Mouse (Mus musculus) liver, embryonic 15.5 days (tissue): Measurements from ENCODE around the gene Ccdc188. TPM values are rescaled to one million over a fixed set of nuclear protein-coding genes. Genes with fewer than 3 reads are reported as not detected.

Experiments used
- ATAC-seq: fragments of 200-750 bp; cut with Nextera tagmentation; 2 replicates; pipeline ENCODE4 v1.8.0; 2017; ENCODE audit warnings: moderate number of reproducible peaks, mild to moderate bottlenecking, moderate library complexity; ENCODE audit not compliant: insufficient read depth
- H3K27ac ChIP-seq: fragments of 300-500 bp; sonication (generic); replicated peaks from 2 replicates; pipeline ENCODE4 v1.5.1; 2015; ENCODE audit warnings: mild to moderate bottlenecking, inconsistent platforms
- H3K27me3 ChIP-seq: fragments of 300-500 bp; sonication (generic); 2 replicates; pipeline ENCODE4 v1.6.1; 2015; ENCODE audit warnings: mild to moderate bottlenecking, inconsistent platforms
- H3K36me3 ChIP-seq: fragments of 300-500 bp; sonication (generic); replicated peaks from 2 replicates; pipeline ENCODE4 v1.6.1; 2015; ENCODE audit warnings: moderate library complexity, mild to moderate bottlenecking, inconsistent platforms
- H3K4me1 ChIP-seq: fragments of 300-500 bp; sonication (generic); replicated peaks from 2 replicates; pipeline ENCODE4 v1.6.1; 2015; ENCODE audit warnings: inconsistent platforms
- H3K4me2 ChIP-seq: fragments of 300-500 bp; sonication (generic); 2 replicates; pipeline ENCODE4 v1.6.1; 2015; ENCODE audit warnings: moderate library complexity, mild to moderate bottlenecking, inconsistent platforms
- H3K4me3 ChIP-seq: fragments of 300-500 bp; sonication (generic); replicated peaks from 2 replicates; pipeline ENCODE4 v1.5.1; 2015; ENCODE audit warnings: mild to moderate bottlenecking, inconsistent platforms
- H3K9ac ChIP-seq: fragments of 300-500 bp; sonication (generic); 2 replicates; pipeline ENCODE4 v1.6.1; 2015; ENCODE audit warnings: moderate library complexity, mild to moderate bottlenecking, inconsistent platforms
- H3K9me3 ChIP-seq: fragments of 300-500 bp; sonication (generic); replicated peaks from 2 replicates; pipeline ENCODE4 v1.6.1; 2016; ENCODE audit warnings: inconsistent platforms
- WGBS: fragments of 180-500 bp; shearing (Covaris S2); methylation state at CpG from one replicate; pipeline ENCODE4 v1.1.7; 2015; ENCODE audit warnings: mixed read lengths; ENCODE audit not compliant: insufficient replicate concordance; 5-methylcytosine and 5-hydroxymethylcytosine counted together
- polyA plus RNA-seq: library from polyadenylated mRNA; unstranded; fragments of >200 nt; fragmentation: Nextera tagmentation; extraction: Ambion mirVana; gene quantifications from 2 replicates; pipeline ENCODE4 v1.2.1, GENCODE M21; 2015

Gene Ccdc188
- polyA plus RNA-seq, 1 experiment from 2014 or later = not detected

GRCm38 (mm10) chr16:18253866-18254265 is 36.2 kb downstream of the Ccdc188 start:
- peaks cover 87% of the 10 kb centered on the region for H3K36me3 ChIP-seq
- no peaks in the 10 kb centered on the region for H3K9me3 ChIP-seq
- peaks cover 43% of the 10 kb centered on the region for H3K4me1 ChIP-seq
- H3K27me3 ChIP-seq = no peaks in the 10 kb centered on the region
- no peak overlapping the region for H3K4me2 ChIP-seq
- no peak overlapping the region for H3K27ac ChIP-seq
- no peak overlapping the region for H3K9ac ChIP-seq
- H3K4me3 ChIP-seq = no peak overlapping the region
- ATAC-seq = no peak
- 76% methylated on average over 1 of the region's 1 CpGs for WGBS

- no peak within 1 kb of the TSS for H3K4me3 ChIP-seq
- no peak within 1 kb of the TSS for H3K4me2 ChIP-seq
- no peak within 1 kb of the TSS for H3K27ac ChIP-seq
- no peaks in the 10 kb centered on the region for H3K27me3 ChIP-seq
- H3K9me3 ChIP-seq = no peaks in the 10 kb centered on the region
- WGBS = 77% methylated on average over 2 of the region's 2 CpGs
- H3K9ac ChIP-seq = no peak within 1 kb of the TSS
- ATAC-seq = no peak
- H3K4me1 ChIP-seq = 0 out of 2 replicates have a peak, but pooled peaks cover 8% of the 10 kb centered on the region
- peaks cover 95% of the 10 kb centered on the region for H3K36me3 ChIP-seq
Observed at GRCm38 (mm10) chr16:18258221-18258620, 40.5 kb downstream of the Ccdc188 start, which contains the start of gene Gm49776. Gene Gm49776 (minus strand): TSS chr16:18258321.

DNA sequence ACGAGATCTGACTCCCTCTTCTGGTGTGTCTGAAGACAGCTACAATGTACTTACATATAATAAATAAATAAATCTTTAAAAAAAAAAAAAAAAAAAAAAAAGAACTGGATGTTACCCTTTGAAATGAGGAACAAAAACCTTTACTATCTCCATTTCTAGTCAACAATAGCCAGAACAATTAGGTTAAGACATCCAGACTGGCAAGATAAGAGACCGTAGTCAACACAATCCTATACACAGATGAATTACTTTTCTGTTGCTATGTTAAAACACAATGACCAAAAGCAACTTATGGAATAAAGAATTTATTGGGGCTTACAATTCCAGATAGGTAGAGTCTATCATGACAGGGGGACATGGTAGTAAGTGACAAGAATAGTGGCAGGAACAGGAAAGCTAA is 47.3 kb downstream of the Ccdc188 start:
- H3K9ac ChIP-seq = no peak overlapping the region
- H3K9me3 ChIP-seq = no peaks in the 10 kb centered on the region
- peaks cover 91% of the 10 kb centered on the region for H3K36me3 ChIP-seq
- no peaks in the 10 kb centered on the region for H3K4me1 ChIP-seq
- H3K27ac ChIP-seq = no peak overlapping the region
- H3K27me3 ChIP-seq = no peaks in the 10 kb centered on the region
- no peak overlapping the region for H3K4me2 ChIP-seq
- 86% methylated on average over 2 of the region's 2 CpGs for WGBS
- no peak for ATAC-seq
- H3K4me3 ChIP-seq = no peak overlapping the region

DNA sequence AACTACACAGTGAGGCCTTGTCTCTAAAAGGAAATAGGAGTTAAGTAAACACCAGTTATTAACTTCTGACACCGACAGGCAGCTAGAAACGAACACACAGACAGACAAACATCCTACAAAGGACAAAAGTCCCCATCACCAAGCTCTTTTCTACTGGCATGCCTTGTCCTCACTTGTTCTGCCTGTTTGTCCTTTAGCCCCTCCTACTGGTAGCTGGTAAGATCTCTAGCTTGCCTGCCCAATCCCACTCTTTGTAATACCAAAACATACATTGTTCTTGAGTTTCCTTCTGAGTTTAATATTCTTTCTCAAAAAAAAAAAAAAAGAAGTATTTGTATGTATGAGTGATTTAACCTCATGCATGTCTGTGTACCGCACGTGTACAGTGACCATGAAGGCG is 50.5 kb downstream of the Ccdc188 start:
- WGBS = 80% methylated on average over 5 of the region's 5 CpGs
- no peak for ATAC-seq
- H3K27me3 ChIP-seq = no peaks in the 10 kb centered on the region
- H3K27ac ChIP-seq = no peak overlapping the region
- no peaks in the 10 kb centered on the region for H3K9me3 ChIP-seq
- no peak overlapping the region for H3K9ac ChIP-seq
- peaks cover 95% of the 10 kb centered on the region for H3K36me3 ChIP-seq
- H3K4me1 ChIP-seq = no peaks in the 10 kb centered on the region
- H3K4me3 ChIP-seq = no peak overlapping the region
- H3K4me2 ChIP-seq = no peak overlapping the region

Other genes starting within 250 kb of the Ccdc188 start
- 1.7 and 2.0 TPM in 2 replicates for gene Vpreb2, start 237.5 kb upstream of the Ccdc188 start, polyA plus RNA-seq
- 22.1 and 22.3 TPM in 2 replicates for gene Dgcr6, start 165.0 kb upstream of the Ccdc188 start, polyA plus RNA-seq
- gene Prodh, start 127.7 kb upstream of the Ccdc188 start, polyA plus RNA-seq = 2.5 and 2.6 TPM in 2 replicates
- gene Rtn4r, start 90.2 kb upstream of the Ccdc188 start, polyA plus RNA-seq = 0.33 and 0.47 TPM in 2 replicates
- 1.6 and 2.2 TPM in 2 replicates for gene Zdhhc8, start 17.3 kb downstream of the Ccdc188 start, polyA plus RNA-seq
- gene Trmt2a, start 30.8 kb downstream of the Ccdc188 start, polyA plus RNA-seq = 51.7 and 56.5 TPM in 2 replicates
- 210 and 237 TPM in 2 replicates for gene Ranbp1, start 30.9 kb downstream of the Ccdc188 start, polyA plus RNA-seq
- gene Gm49776, start 40.4 kb downstream of the Ccdc188 start, polyA plus RNA-seq = not detected in 2 replicates
- gene Dgcr8, start 71.4 kb downstream of the Ccdc188 start, polyA plus RNA-seq = 11.2 and 12.8 TPM in 2 replicates
- 56.5 and 61.7 TPM in 2 replicates for gene Tango2, start 130.2 kb downstream of the Ccdc188 start, polyA plus RNA-seq
- gene Arvcf, start 130.3 kb downstream of the Ccdc188 start, polyA plus RNA-seq = 7.6 and 9.4 TPM in 2 replicates
- gene Txnrd2, start 208.5 kb downstream of the Ccdc188 start, polyA plus RNA-seq = 101 and 114 TPM in 2 replicates
- 87.6 and 94.1 TPM in 2 replicates for gene Comt, start 209.0 kb downstream of the Ccdc188 start, polyA plus RNA-seq